Comparison of ENCODE assay signal across 8 mouse cellular contexts in genomic region chr15:98167645-98168621, GRCm38 (mm10). TPM values are rescaled to one million over a fixed set of nuclear protein-coding genes. Genes with fewer than 3 reads are reported as not detected.
DNase-seq lines count a peak whose midpoint lies in the region; ATAC-seq and TF ChIP-seq lines count a peak whose summit lies in the region.

No protein-coding gene starts in this region.

- no peak for TF ChIP-seq CTCF in olfactory bulb, adult 2 months (IDR thresholded peaks at IDR 0.05; ENCODE audit: insufficient read depth, low read depth, low read length)

- no peaks in the 10 kb centered on the region for H3K36me3 ChIP-seq in forebrain, embryonic 13.5 days (ENCODE audit: poor library complexity, severe bottlenecking)
- H3K36me3 ChIP-seq in hindbrain, embryonic 10.5 days = no peaks in the 10 kb centered on the region
- no peaks in the 10 kb centered on the region for H3K36me3 ChIP-seq in lung, embryonic 15.5 days

- peak overlapping the region; percentile 70 for H3K9ac ChIP-seq in forebrain, embryonic 13.5 days
- no peak overlapping the region for H3K9ac ChIP-seq in lung, embryonic 15.5 days

- peak overlapping the region; percentile 95 for H3K27ac ChIP-seq in forebrain, embryonic 13.5 days
- H3K27ac ChIP-seq in hindbrain, embryonic 10.5 days = peak overlapping the region; percentile 89
- H3K27ac ChIP-seq in lung, embryonic 15.5 days = no peak overlapping the region
- H3K27ac ChIP-seq in olfactory bulb, adult 2 months (ENCODE audit: insufficient read depth, low read depth, low read length) = peak overlapping the region; percentile 24

- TF ChIP-seq POLR2A in olfactory bulb, adult 2 months (IDR thresholded peaks at IDR 0.05; ENCODE audit: insufficient read depth, low read depth, low read length) = peak; percentile 79

- peaks cover 46% of the 10 kb centered on the region for H3K27me3 ChIP-seq in forebrain, embryonic 13.5 days
- H3K27me3 ChIP-seq in hindbrain, embryonic 10.5 days (ENCODE audit: insufficient read depth, poor library complexity, severe bottlenecking) = peaks cover 77% of the 10 kb centered on the region
- H3K27me3 ChIP-seq in lung, embryonic 15.5 days = peaks cover 80% of the 10 kb centered on the region

- peak; percentile 39 to 69 for DNase-seq in CD8-positive naive resting alpha-beta T cell, adult 2 months (ENCODE audit: low read depth in 2 of 2, low spot score in 2 of 2)
- DNase-seq in c-Kit-positive CD71-negative TER-119-negative erythroid progenitor cells, embryonic 14.5 days (ENCODE audit: low read depth) = peak; percentile 56
- peak; percentile 94 for DNase-seq in hindbrain, embryonic 10.5 days (ENCODE audit: low spot score)
- DNase-seq in layer of hippocampus, adult 8-10 months (ENCODE audit: low spot score in 2 of 2) = peak; percentile 89 to 90
- DNase-seq in thymus, postnatal 14 days = peak; percentile 82

- peak overlapping the region; percentile 57 for H3K4me3 ChIP-seq in forebrain, embryonic 13.5 days
- peak overlapping the region; percentile 59 for H3K4me3 ChIP-seq in hindbrain, embryonic 10.5 days
- peak overlapping the region; percentile 32 for H3K4me3 ChIP-seq in lung, embryonic 15.5 days
- H3K4me3 ChIP-seq in olfactory bulb, adult 2 months (ENCODE audit: insufficient read depth, low read depth, low read length) = peak overlapping the region; percentile 74

- WGBS in forebrain, embryonic 13.5 days = under 1% methylated on average over 69 of the region's 69 CpGs
- WGBS in hindbrain, embryonic 10.5 days = under 1% methylated on average over 69 of the region's 69 CpGs
- 2% methylated on average over 69 of the region's 69 CpGs for WGBS in lung, embryonic 15.5 days
- WGBS in olfactory bulb, adult 2 months = 2% methylated on average over 69 of the region's 69 CpGs

- H3K4me1 ChIP-seq in forebrain, embryonic 13.5 days = peaks cover 37% of the 10 kb centered on the region
- peaks cover 48% of the 10 kb centered on the region for H3K4me1 ChIP-seq in hindbrain, embryonic 10.5 days (replicated peaks)
- H3K4me1 ChIP-seq in lung, embryonic 15.5 days = peaks cover 11% of the 10 kb centered on the region
- H3K4me1 ChIP-seq in olfactory bulb, adult 2 months (ENCODE audit: control insufficient read depth, insufficient read depth, low read length) = peaks cover 25% of the 10 kb centered on the region

- peak overlapping the region; percentile 86 for H3K4me2 ChIP-seq in forebrain, embryonic 13.5 days
- H3K4me2 ChIP-seq in lung, embryonic 15.5 days = peak overlapping the region; percentile 58

- peak; percentile 97 for ATAC-seq in forebrain, embryonic 13.5 days
- peak; percentile 83; the same call in 1 of the 2 replicates for ATAC-seq in lung, embryonic 15.5 days (ENCODE audit: borderline replicate concordance, extremely low read depth, low FRiP score, low TSS enrichment)

- H3K9me3 ChIP-seq in forebrain, embryonic 13.5 days (replicated peaks) = no peaks in the 10 kb centered on the region
- H3K9me3 ChIP-seq in hindbrain, embryonic 10.5 days = no peaks in the 10 kb centered on the region
- H3K9me3 ChIP-seq in lung, embryonic 15.5 days = no peaks in the 10 kb centered on the region

RNA-seq across cellular contexts. Expression of gene Ccdc184, which starts 1.0 kb away (rescaled TPM):
- polyA plus RNA-seq in forebrain, embryonic 13.5 days (2015; fragmentation: Nextera tagmentation; extraction: Ambion mirVana) = 19.4 and 25.6 TPM in 2 replicates
- polyA plus RNA-seq in hindbrain, embryonic 10.5 days (2016; fragmentation: Nextera tagmentation; extraction: Ambion mirVana) = 5.9 and 12.2 TPM in 2 replicates
- 10 to 100 TPM in 3 of 4 experiments, 1 to 10 TPM in 1; 9.8 to 11.9 (median 10.6) TPM for total RNA-seq in layer of hippocampus, adult 8-10 months (2022)
- 0.07 and 0.15 TPM in 2 replicates for polyA plus RNA-seq in lung, embryonic 15.5 days (2015; fragmentation: Nextera tagmentation; extraction: Ambion mirVana)
- not detected in 2 replicates for polyA plus RNA-seq in olfactory bulb, adult 2 months (2012; ENCODE audit: insufficient read depth, insufficient read length, low replicate concordance, missing spikeins)

RNA-seq across cellular contexts. Expression of gene Asb8, which starts 2.5 kb away (rescaled TPM):
- polyA plus RNA-seq in forebrain, embryonic 13.5 days (2015; fragmentation: Nextera tagmentation; extraction: Ambion mirVana) = 41.4 and 45.8 TPM in 2 replicates
- polyA plus RNA-seq in hindbrain, embryonic 10.5 days (2016; fragmentation: Nextera tagmentation; extraction: Ambion mirVana) = 39.4 and 48.8 TPM in 2 replicates
- 10 to 100 TPM; 50.7 to 55.0 (median 54.3) TPM for total RNA-seq in layer of hippocampus, adult 8-10 months (2022)
- polyA plus RNA-seq in lung, embryonic 15.5 days (2015; fragmentation: Nextera tagmentation; extraction: Ambion mirVana) = 43.6 and 44.4 TPM in 2 replicates
- polyA plus RNA-seq in olfactory bulb, adult 2 months (2012; ENCODE audit: insufficient read depth, insufficient read length, low replicate concordance, missing spikeins) = not detected in 2 replicates

RNA-seq across cellular contexts. Expression of gene Olfr288, which starts 27.4 kb away (rescaled TPM):
- polyA plus RNA-seq in forebrain, embryonic 13.5 days (2015; fragmentation: Nextera tagmentation; extraction: Ambion mirVana) = not detected in 2 replicates
- polyA plus RNA-seq in hindbrain, embryonic 10.5 days (2016; fragmentation: Nextera tagmentation; extraction: Ambion mirVana) = not detected in 2 replicates
- total RNA-seq in layer of hippocampus, adult 8-10 months (2022) = not detected
- polyA plus RNA-seq in lung, embryonic 15.5 days (2015; fragmentation: Nextera tagmentation; extraction: Ambion mirVana) = not detected in 2 replicates
- polyA plus RNA-seq in olfactory bulb, adult 2 months (2012; ENCODE audit: insufficient read depth, insufficient read length, low replicate concordance, missing spikeins) = not detected in 2 replicates

RNA-seq across cellular contexts. Expression of gene Gm44579, which starts 52.8 kb away (rescaled TPM):
- not detected in 2 replicates for polyA plus RNA-seq in forebrain, embryonic 13.5 days (2015; fragmentation: Nextera tagmentation; extraction: Ambion mirVana)
- not detected in 2 replicates for polyA plus RNA-seq in hindbrain, embryonic 10.5 days (2016; fragmentation: Nextera tagmentation; extraction: Ambion mirVana)
- total RNA-seq in layer of hippocampus, adult 8-10 months (2022) = under 1 TPM in 3 of 4 experiments, not detected in 1; 0.21 to 0.45 (median 0.27) TPM
- not detected in 2 replicates for polyA plus RNA-seq in lung, embryonic 15.5 days (2015; fragmentation: Nextera tagmentation; extraction: Ambion mirVana)
- not detected in 2 replicates for polyA plus RNA-seq in olfactory bulb, adult 2 months (2012; ENCODE audit: insufficient read depth, insufficient read length, low replicate concordance, missing spikeins)

RNA-seq across cellular contexts. Expression of gene Olfr287, which starts 52.9 kb away (rescaled TPM):
- not detected in 2 replicates for polyA plus RNA-seq in forebrain, embryonic 13.5 days (2015; fragmentation: Nextera tagmentation; extraction: Ambion mirVana)
- not detected in 2 replicates for polyA plus RNA-seq in hindbrain, embryonic 10.5 days (2016; fragmentation: Nextera tagmentation; extraction: Ambion mirVana)
- total RNA-seq in layer of hippocampus, adult 8-10 months (2022) = 1 to 10 TPM; 4.1 to 5.4 (median 4.4) TPM
- not detected in 2 replicates for polyA plus RNA-seq in lung, embryonic 15.5 days (2015; fragmentation: Nextera tagmentation; extraction: Ambion mirVana)
- polyA plus RNA-seq in olfactory bulb, adult 2 months (2012; ENCODE audit: insufficient read depth, insufficient read length, low replicate concordance, missing spikeins) = not detected in 2 replicates

Comparison
In these comparisons a context has a peak if more than half of its experiments do, and no peak if none do; other contexts are left out.
1. RNA of gene Asb8, which starts 2.5 kb away (polyA plus RNA-seq): 39.4 to 48.8 TPM in hindbrain, embryonic 10.5 days, 43.6 to 44.4 TPM in lung, embryonic 15.5 days and 41.4 to 45.8 TPM in forebrain, embryonic 13.5 days; not detected in olfactory bulb, adult 2 months; every median in the first group is over 10 times any median in the second.
2. Peak in every context shown above with its lines, with median percentiles within 50 percentile points of each other: DNase-seq and H3K4me3 ChIP-seq.